Mouse (Mus musculus) neural tube, embryonic 12.5 days (tissue): Measurements from ENCODE around the gene Sipa1l1. TPM values are rescaled to one million over a fixed set of nuclear protein-coding genes. Genes with fewer than 3 reads are reported as not detected.
A peak's percentile ranks its signal among the peaks of the same experiment; 100 is the strongest.

Experiments used
- ATAC-seq: fragments of 200-750 bp; cut with Nextera tagmentation; 2 replicates; pipeline ENCODE4 v1.8.0; 2017; ENCODE audit warnings: low read depth, mild to moderate bottlenecking, moderate TSS enrichment, moderate library complexity; ENCODE audit not compliant: low FRiP score
- H3K27ac ChIP-seq: fragments of 300-500 bp; sonication (generic); 2 replicates; pipeline ENCODE4 v1.5.1; 2016
- H3K27me3 ChIP-seq: fragments of 300-500 bp; sonication (generic); replicated peaks from 2 replicates; pipeline ENCODE4 v1.6.1; 2016; ENCODE audit warnings: mild to moderate bottlenecking
- H3K36me3 ChIP-seq: fragments of 300-500 bp; sonication (generic); 2 replicates; pipeline ENCODE4 v1.6.1; 2016; ENCODE audit warnings: mild to moderate bottlenecking
- H3K4me1 ChIP-seq: fragments of 300-500 bp; sonication (generic); 2 replicates; pipeline ENCODE4 v1.6.1; 2016
- H3K4me2 ChIP-seq: fragments of 300-500 bp; sonication (generic); replicated peaks from 2 replicates; pipeline ENCODE4 v1.6.1; 2016; ENCODE audit warnings: mild to moderate bottlenecking
- H3K4me3 ChIP-seq: fragments of 300-500 bp; sonication (generic); 2 replicates; pipeline ENCODE4 v1.5.1; 2016
- H3K9ac ChIP-seq: fragments of 300-500 bp; sonication (generic); 2 replicates; pipeline ENCODE4 v1.6.1; 2016; ENCODE audit warnings: mild to moderate bottlenecking
- H3K9me3 ChIP-seq: fragments of 300-500 bp; sonication (generic); 2 replicates; pipeline ENCODE4 v1.6.1; 2016; ENCODE audit warnings: mild to moderate bottlenecking
- WGBS: fragments of 180-500 bp; shearing (Covaris S2); methylation state at CpG from one replicate; pipeline ENCODE4 v1.1.7; 2016; 5-methylcytosine and 5-hydroxymethylcytosine counted together
- polyA plus RNA-seq: library from polyadenylated mRNA; unstranded; fragments of >200 nt; fragmentation: Nextera tagmentation; extraction: Ambion mirVana; gene quantifications from 2 replicates; pipeline ENCODE4 v1.2.1, GENCODE M21; 2016

Gene Sipa1l1
- polyA plus RNA-seq, 1 experiment from 2014 or later, result 17.4 TPM

DNA sequence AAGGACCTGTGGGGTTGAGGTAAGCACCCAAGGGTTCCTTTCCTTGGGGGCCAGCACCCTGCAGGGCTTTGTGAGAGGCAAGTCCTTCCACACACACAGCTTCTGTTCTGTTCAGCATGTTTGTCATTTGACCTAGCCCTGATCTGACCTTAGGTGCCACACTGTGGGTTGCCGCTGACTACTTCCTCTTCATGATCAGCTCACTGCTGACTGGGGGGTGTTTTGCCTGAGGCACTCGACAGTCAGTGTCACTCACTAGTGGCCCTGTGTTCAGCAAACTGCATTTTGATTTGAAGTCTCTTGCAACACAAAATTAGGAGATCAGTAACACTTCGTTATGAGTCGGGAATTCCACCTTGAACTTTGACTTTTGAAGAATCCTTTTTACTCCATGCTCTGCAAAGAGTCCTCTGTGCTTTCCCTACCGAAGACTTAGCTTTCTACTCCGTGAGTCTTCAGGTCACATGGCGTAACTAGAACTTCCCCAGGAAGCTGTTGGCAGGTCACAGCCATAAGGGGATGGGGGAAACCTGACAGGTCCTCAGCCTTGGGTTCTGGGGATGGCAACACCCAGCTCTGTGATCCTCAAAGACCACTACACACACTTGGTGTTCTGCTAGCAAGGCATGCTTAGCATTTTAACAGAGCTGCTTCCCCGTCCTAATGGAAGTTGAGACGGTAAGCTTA lies 279.2 kb downstream of the Sipa1l1 start:
- no peak for ATAC-seq
- no peaks in the 10 kb centered on the region for H3K9me3 ChIP-seq
- H3K4me3 ChIP-seq, result no peak overlapping the region
- H3K27ac ChIP-seq, result no peak overlapping the region
- H3K4me1 ChIP-seq, result no peaks in the 10 kb centered on the region
- H3K4me2 ChIP-seq, result no peak overlapping the region
- H3K9ac ChIP-seq, result no peak overlapping the region
- peaks cover 17% of the 10 kb centered on the region for H3K36me3 ChIP-seq
- no peaks in the 10 kb centered on the region for H3K27me3 ChIP-seq
- 83% methylated on average over 9 of the region's 9 CpGs for WGBS

DNA sequence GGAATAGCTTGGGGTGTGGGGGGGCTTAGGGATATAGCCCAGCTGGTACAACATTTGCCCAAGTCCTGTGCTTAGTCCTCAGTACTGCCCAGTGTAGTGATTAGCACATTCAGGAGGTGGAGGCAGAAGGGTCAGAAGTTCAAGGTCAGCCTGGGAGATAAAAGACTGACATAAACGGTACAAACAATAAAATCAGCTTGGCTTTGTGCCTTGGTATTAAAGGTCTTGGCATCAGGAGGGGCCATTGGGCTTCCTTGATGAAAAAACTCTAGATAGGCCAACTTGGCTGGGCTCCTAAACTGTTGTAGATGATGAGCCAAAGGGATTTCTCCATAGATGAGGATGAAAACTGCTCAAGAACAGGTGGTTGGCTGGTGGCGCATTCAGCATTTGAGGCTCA lies 283.3 kb downstream of the Sipa1l1 start:
- 90% methylated on average over 2 of the region's 2 CpGs for WGBS

DNA sequence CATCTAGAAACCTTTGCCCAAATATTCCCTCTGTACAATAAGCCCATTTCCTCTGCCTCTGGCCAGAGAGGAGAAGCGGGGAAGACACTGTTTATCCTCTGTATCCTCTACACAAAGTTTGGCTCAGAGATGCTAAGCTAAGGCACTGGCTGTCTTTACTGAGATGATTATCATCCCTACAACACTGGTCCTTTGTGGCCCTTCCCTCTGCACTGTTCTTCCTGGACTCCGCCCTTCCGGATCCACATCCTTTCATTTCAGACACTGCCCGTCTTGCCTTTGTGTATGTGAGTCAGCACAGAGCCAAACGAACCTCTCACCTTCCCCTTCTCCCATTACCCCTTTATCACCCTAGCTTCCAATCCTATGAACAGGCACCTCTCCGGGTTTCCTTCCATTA lies 285.3 kb downstream of the Sipa1l1 start:
- Histone ChIP-seq H3K4me2 (no peak overlapping the region), H3K27ac (no peak overlapping the region), H3K36me3 (no peaks in the 10 kb centered on the region), H3K9me3 (no peaks in the 10 kb centered on the region), H3K4me1 (no peaks in the 10 kb centered on the region), H3K9ac (no peak overlapping the region), H3K27me3 (no peaks in the 10 kb centered on the region), H3K4me3 (no peak overlapping the region)
- no peak for ATAC-seq
- WGBS, result 84% methylated on average over 6 of the region's 6 CpGs

More for the DNA sequence above, 283.3 kb downstream of the Sipa1l1 start:
- Histone ChIP-seq H3K9me3 (no peaks in the 10 kb centered on the region), H3K9ac (no peak overlapping the region), H3K4me3 (no peak overlapping the region), H3K36me3 (peaks cover 6% of the 10 kb centered on the region), H3K27me3 (no peaks in the 10 kb centered on the region), H3K27ac (no peak overlapping the region), H3K4me1 (no peaks in the 10 kb centered on the region), H3K4me2 (no peak overlapping the region)
- no peak for ATAC-seq

- Histone ChIP-seq H3K9me3 (no peaks in the 10 kb centered on the region), H3K36me3 (no peaks in the 10 kb centered on the region), H3K9ac (no peak overlapping the region), H3K4me3 (no peak overlapping the region), H3K27me3 (no peaks in the 10 kb centered on the region), H3K27ac (no peak overlapping the region), H3K4me2 (no peak overlapping the region), H3K4me1 (no peaks in the 10 kb centered on the region)
- no peak for ATAC-seq
- 84% methylated on average over 10 of the region's 10 CpGs for WGBS
Measured at GRCm38 (mm10) chr12:82455700-82456413, 286.7 kb downstream of the Sipa1l1 start.

GRCm38 (mm10) chr12:82456414-82456805 lies 287.3 kb downstream of the Sipa1l1 start:
- no peaks in the 10 kb centered on the region for H3K4me1 ChIP-seq
- H3K4me2 ChIP-seq, result no peak overlapping the region
- H3K4me3 ChIP-seq, result no peak overlapping the region
- 71% methylated on average over 1 of the region's 1 CpGs for WGBS
- ATAC-seq, result no peak
- H3K27ac ChIP-seq, result no peak overlapping the region
- H3K9me3 ChIP-seq, result no peaks in the 10 kb centered on the region
- H3K27me3 ChIP-seq, result no peaks in the 10 kb centered on the region
- no peaks in the 10 kb centered on the region for H3K36me3 ChIP-seq
- H3K9ac ChIP-seq, result no peak overlapping the region

- H3K27ac ChIP-seq, result no peak overlapping the region
- no peak overlapping the region for H3K4me3 ChIP-seq
- H3K27me3 ChIP-seq, result no peaks in the 10 kb centered on the region
- no peak overlapping the region for H3K4me2 ChIP-seq
- ATAC-seq, result no peak
- H3K4me1 ChIP-seq, result no peaks in the 10 kb centered on the region
- H3K9me3 ChIP-seq, result no peaks in the 10 kb centered on the region
- 89% methylated on average over 6 of the region's 6 CpGs for WGBS
- H3K9ac ChIP-seq, result no peak overlapping the region
- H3K36me3 ChIP-seq, result no peaks in the 10 kb centered on the region
Measured at GRCm38 (mm10) chr12:82457609-82458008, 288.5 kb downstream of the Sipa1l1 start.

- Histone ChIP-seq H3K27ac (no peak overlapping the region), H3K27me3 (no peaks in the 10 kb centered on the region), H3K4me1 (no peaks in the 10 kb centered on the region), H3K9me3 (no peaks in the 10 kb centered on the region), H3K36me3 (no peaks in the 10 kb centered on the region), H3K9ac (no peak overlapping the region), H3K4me2 (no peak overlapping the region), H3K4me3 (no peak overlapping the region)
- ATAC-seq, result no peak
- 93% methylated on average over 8 of the region's 8 CpGs for WGBS
Measured at GRCm38 (mm10) chr12:82458017-82458416, 288.9 kb downstream of the Sipa1l1 start.

GRCm38 (mm10) chr12:82467234-82467633 lies 298.1 kb downstream of the Sipa1l1 start:
- Histone ChIP-seq H3K27me3 (no peaks in the 10 kb centered on the region), H3K27ac (no peak overlapping the region), H3K36me3 (no peaks in the 10 kb centered on the region), H3K9me3 (no peaks in the 10 kb centered on the region), H3K9ac (no peak overlapping the region), H3K4me1 (no peaks in the 10 kb centered on the region), H3K4me2 (no peak overlapping the region), H3K4me3 (no peak overlapping the region)
- WGBS, result 86% methylated on average over 5 of the region's 5 CpGs
- no peak for ATAC-seq

- Histone ChIP-seq H3K4me3 (no peak overlapping the region), H3K9me3 (no peaks in the 10 kb centered on the region), H3K36me3 (no peaks in the 10 kb centered on the region), H3K4me2 (no peak overlapping the region), H3K4me1 (no peaks in the 10 kb centered on the region), H3K9ac (no peak overlapping the region), H3K27me3 (no peaks in the 10 kb centered on the region), H3K27ac (no peak overlapping the region)
- ATAC-seq, result no peak
- 72% methylated on average over 2 of the region's 2 CpGs for WGBS
Measured at GRCm38 (mm10) chr12:82467641-82468040, 298.5 kb downstream of the Sipa1l1 start.

- H3K4me2 ChIP-seq, result no peak overlapping the region
- no peaks in the 10 kb centered on the region for H3K36me3 ChIP-seq
- no peaks in the 10 kb centered on the region for H3K27me3 ChIP-seq
- H3K9ac ChIP-seq, result no peak overlapping the region
- no peak overlapping the region for H3K4me3 ChIP-seq
- ATAC-seq, result no peak
- no peaks in the 10 kb centered on the region for H3K4me1 ChIP-seq
- 81% methylated on average over 5 of the region's 5 CpGs for WGBS
- H3K27ac ChIP-seq, result no peak overlapping the region
- no peaks in the 10 kb centered on the region for H3K9me3 ChIP-seq
Measured at GRCm38 (mm10) chr12:82468416-82468815, 299.3 kb downstream of the Sipa1l1 start.

- Histone ChIP-seq H3K27ac (no peak overlapping the region), H3K27me3 (no peaks in the 10 kb centered on the region), H3K36me3 (no peaks in the 10 kb centered on the region), H3K4me3 (peak overlapping the region; percentile 41), H3K4me2 (peak overlapping the region; percentile 86), H3K9ac (peak overlapping the region; percentile 53), H3K4me1 (no peaks in the 10 kb centered on the region), H3K9me3 (no peaks in the 10 kb centered on the region)
- peak; percentile 90 for ATAC-seq
- WGBS, result 7% methylated on average over 12 of the region's 12 CpGs
Measured at GRCm38 (mm10) chr12:82469706-82470361, 300.7 kb downstream of the Sipa1l1 start.

- Histone ChIP-seq H3K27me3 (no peaks in the 10 kb centered on the region), H3K9ac (peak overlapping the region; percentile 53), H3K4me1 (no peaks in the 10 kb centered on the region), H3K36me3 (no peaks in the 10 kb centered on the region), H3K27ac (no peak overlapping the region), H3K9me3 (no peaks in the 10 kb centered on the region), H3K4me2 (peak overlapping the region; percentile 86), H3K4me3 (peak overlapping the region; percentile 41)
- peak; percentile 95 for ATAC-seq
- 5% methylated on average over 18 of the region's 18 CpGs for WGBS
Measured at GRCm38 (mm10) chr12:82470362-82470936, 301.3 kb downstream of the Sipa1l1 start.
